Mouse (Mus musculus) limb, embryonic 11.5 days (tissue): ENCODE data around the gene Ctsa. TPM values are rescaled to one million over a fixed set of nuclear protein-coding genes. Genes with fewer than 3 reads are reported as not detected.

Experiments
- ATAC-seq: fragments of 200-750 bp; cut with Nextera tagmentation; 2 replicates; pipeline ENCODE4 v1.8.0; 2017; ENCODE audit warnings: low read depth; ENCODE audit not compliant: insufficient number of reproducible peaks, low FRiP score, low TSS enrichment
- DNase-seq: peaks from one replicate; pipeline ENCODE4 v3.0.0-alpha.2; 2015; ENCODE audit warnings: low spot score
- H3K27ac ChIP-seq: fragments of 300-500 bp; sonication (generic); replicated peaks from 2 replicates; pipeline ENCODE4 v1.5.1; 2014; ENCODE audit warnings: low read depth, mild to moderate bottlenecking, low read length
- H3K27me3 ChIP-seq: fragments of 300-500 bp; sonication (generic); 2 replicates; pipeline ENCODE4 v1.6.1; 2014; ENCODE audit warnings: mild to moderate bottlenecking, low read length, mixed read lengths; ENCODE audit not compliant: control insufficient read depth, insufficient read depth
- H3K36me3 ChIP-seq: fragments of 300-500 bp; sonication (generic); 2 replicates; pipeline ENCODE4 v1.6.1; 2014; ENCODE audit warnings: mild to moderate bottlenecking, low read length, moderate library complexity, mixed read lengths; ENCODE audit not compliant: control insufficient read depth, insufficient read depth
- H3K4me1 ChIP-seq: fragments of 300-500 bp; sonication (generic); 2 replicates; pipeline ENCODE4 v1.6.1; 2014; ENCODE audit warnings: low read length, mixed read lengths; ENCODE audit not compliant: control insufficient read depth, insufficient read depth
- H3K4me2 ChIP-seq: fragments of 300-500 bp; sonication (generic); 2 replicates; pipeline ENCODE4 v1.6.1; 2014; ENCODE audit warnings: low read depth, mild to moderate bottlenecking, moderate library complexity; ENCODE audit not compliant: severe bottlenecking
- H3K4me3 ChIP-seq: fragments of 300-500 bp; sonication (generic); 2 replicates; pipeline ENCODE4 v1.5.1; 2014; ENCODE audit warnings: low read depth, low read length
- H3K9ac ChIP-seq: fragments of 300-500 bp; sonication (generic); 2 replicates; pipeline ENCODE4 v1.6.1; 2014; ENCODE audit warnings: mild to moderate bottlenecking, low read length
- H3K9me3 ChIP-seq: fragments of 300-500 bp; sonication (generic); 2 replicates; pipeline ENCODE4 v1.6.1; 2016; ENCODE audit warnings: low read length; ENCODE audit not compliant: control insufficient read depth
- WGBS: fragments of 180-500 bp; shearing (Covaris S2); extraction: QIAGEN DNeasy Blood & Tissue Kit; methylation state at CpG from one replicate; pipeline ENCODE4 v1.1.7; 2014; 5-methylcytosine and 5-hydroxymethylcytosine counted together
- polyA plus RNA-seq: library from polyadenylated mRNA; unstranded; fragments of >200 nt; fragmentation: Nextera tagmentation; extraction: Ambion mirVana; gene quantifications from 2 replicates; pipeline ENCODE4 v1.2.1, GENCODE M21; 2014

Gene Ctsa
- 95.8 and 104 TPM in 2 replicates for polyA plus RNA-seq

DNA sequence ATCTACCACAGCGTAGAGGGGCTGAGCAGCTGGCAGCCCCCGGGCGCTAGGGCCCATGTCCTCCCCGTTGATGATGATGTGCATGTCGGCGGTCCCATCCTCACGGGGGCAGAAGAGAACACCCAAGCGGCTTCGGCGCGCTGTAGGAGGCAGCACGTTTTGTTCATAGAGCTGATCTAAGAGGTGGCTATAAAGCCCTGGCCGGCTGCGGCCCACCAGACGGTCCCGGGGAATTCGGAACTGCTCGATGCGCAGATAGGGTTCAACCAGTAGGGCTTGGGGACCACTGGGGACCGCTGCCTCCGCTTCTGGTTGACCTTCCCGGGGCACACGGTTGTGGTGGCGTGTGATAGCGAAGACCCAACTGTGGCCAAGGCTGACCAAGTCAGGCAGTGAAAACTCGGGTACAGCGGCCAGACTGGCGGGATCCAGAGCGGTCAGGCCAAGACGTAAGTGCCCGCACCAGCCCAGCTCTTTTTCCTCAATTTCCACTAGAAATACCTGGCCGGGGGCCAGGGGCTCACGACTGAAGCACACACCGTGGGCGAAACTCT, at the start of gene Ctsa:
Gene Ctsa (plus strand): TSS at position 126 of the 554 bp plus-strand sequence.
- peak within 1 kb of the TSS; percentile 67 for H3K4me3 ChIP-seq
- ATAC-seq, result peak; percentile 27

DNA sequence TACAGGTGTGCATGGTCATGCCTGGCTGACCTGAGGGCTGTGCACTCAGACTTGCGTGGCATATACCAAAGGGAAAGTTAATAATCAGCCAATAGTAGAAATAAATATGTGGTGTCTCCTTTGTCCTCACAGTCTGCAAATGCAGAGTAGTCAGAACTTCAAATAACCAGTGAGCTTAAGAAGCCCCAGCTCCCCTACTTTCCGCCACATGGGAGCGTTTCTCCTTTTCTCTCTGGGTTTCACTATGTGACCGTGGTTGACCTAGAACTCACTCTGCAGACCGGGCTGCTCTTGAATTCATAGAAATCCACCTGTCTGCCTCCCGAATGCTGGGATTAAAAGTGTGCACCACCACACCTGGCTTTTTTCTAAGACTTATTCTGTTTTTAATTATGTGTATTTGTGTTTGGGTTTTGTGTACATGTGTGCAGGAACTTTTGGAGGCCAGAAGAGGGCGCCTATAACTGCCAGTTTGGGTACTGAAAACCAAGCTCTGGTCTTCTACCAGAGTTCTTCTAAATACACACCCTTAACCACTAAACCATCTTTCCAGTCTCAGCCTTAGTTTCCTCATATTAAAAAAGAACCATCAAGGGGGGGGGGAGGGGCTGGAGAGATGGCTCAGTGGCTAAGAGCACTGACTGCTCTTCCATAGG, 48.6 kb upstream of the Ctsa start:
- H3K4me2 ChIP-seq, result no peak overlapping the region
- no peak overlapping the region for H3K9ac ChIP-seq
- ATAC-seq, result no peak
- no peaks in the 10 kb centered on the region for H3K36me3 ChIP-seq
- 74% methylated on average over 7 of the region's 7 CpGs for WGBS
- H3K27ac ChIP-seq, result no peak overlapping the region
- no peaks in the 10 kb centered on the region for H3K9me3 ChIP-seq
- H3K4me1 ChIP-seq, result 0 out of 2 replicates have a peak, but pooled peaks cover 2% of the 10 kb centered on the region
- H3K27me3 ChIP-seq, result no peaks in the 10 kb centered on the region
- no peak for DNase-seq
- no peak overlapping the region for H3K4me3 ChIP-seq

More for the DNA sequence above, at the start of gene Ctsa:
- Histone ChIP-seq H3K27me3 (no peaks in the 10 kb centered on the region), H3K9me3 (no peaks in the 10 kb centered on the region), H3K9ac (peak within 1 kb of the TSS; percentile 85), H3K27ac (0 out of 2 replicates have a peak within 1 kb of the TSS, but pooled peaks have one; percentile 36), H3K36me3 (peaks cover under 1% of the 10 kb centered on the region; the same call in 1 of the 2 replicates), H3K4me1 (peaks cover 8% of the 10 kb centered on the region), H3K4me2 (peak within 1 kb of the TSS; percentile 99)
- peak; percentile 75 for DNase-seq
- 1% methylated on average over 35 of the region's 35 CpGs for WGBS

DNA sequence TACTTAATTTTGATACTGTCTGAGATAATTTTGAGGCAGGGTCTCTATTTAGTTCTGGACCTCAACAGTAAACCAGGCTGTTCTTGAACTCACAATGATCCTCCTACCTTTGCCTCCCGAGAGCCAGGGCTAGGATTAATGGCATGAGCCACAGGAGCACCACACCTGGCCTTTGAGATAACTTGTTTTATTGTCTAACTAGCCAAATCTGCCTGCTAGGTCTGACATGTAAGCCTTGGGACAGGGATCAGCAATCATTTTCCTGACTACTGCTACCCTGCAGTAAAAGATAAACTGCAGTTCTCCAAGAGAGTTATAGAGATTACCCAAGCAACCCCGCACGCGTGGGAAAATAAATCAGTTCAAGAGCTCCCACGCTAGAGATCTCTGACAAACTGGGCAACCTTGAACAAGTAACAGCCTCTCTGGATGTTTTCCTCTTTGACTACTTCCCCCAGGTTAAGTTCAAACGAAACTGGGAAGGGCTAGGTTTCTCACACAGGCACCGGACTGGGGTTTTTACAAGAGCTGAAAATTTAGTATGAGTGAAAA, 47.7 kb upstream of the Ctsa start:
- Histone ChIP-seq H3K27ac (no peak overlapping the region), H3K4me2 (peak overlapping the region; percentile 93), H3K9me3 (no peaks in the 10 kb centered on the region), H3K4me3 (peak overlapping the region; percentile 64), H3K4me1 (0 out of 2 replicates have a peak, but pooled peaks cover 2% of the 10 kb centered on the region), H3K36me3 (no peaks in the 10 kb centered on the region), H3K9ac (peak overlapping the region; percentile 68), H3K27me3 (no peaks in the 10 kb centered on the region)
- no peak for DNase-seq
- ATAC-seq, result no peak
- 14% methylated on average over 7 of the region's 7 CpGs for WGBS

DNA sequence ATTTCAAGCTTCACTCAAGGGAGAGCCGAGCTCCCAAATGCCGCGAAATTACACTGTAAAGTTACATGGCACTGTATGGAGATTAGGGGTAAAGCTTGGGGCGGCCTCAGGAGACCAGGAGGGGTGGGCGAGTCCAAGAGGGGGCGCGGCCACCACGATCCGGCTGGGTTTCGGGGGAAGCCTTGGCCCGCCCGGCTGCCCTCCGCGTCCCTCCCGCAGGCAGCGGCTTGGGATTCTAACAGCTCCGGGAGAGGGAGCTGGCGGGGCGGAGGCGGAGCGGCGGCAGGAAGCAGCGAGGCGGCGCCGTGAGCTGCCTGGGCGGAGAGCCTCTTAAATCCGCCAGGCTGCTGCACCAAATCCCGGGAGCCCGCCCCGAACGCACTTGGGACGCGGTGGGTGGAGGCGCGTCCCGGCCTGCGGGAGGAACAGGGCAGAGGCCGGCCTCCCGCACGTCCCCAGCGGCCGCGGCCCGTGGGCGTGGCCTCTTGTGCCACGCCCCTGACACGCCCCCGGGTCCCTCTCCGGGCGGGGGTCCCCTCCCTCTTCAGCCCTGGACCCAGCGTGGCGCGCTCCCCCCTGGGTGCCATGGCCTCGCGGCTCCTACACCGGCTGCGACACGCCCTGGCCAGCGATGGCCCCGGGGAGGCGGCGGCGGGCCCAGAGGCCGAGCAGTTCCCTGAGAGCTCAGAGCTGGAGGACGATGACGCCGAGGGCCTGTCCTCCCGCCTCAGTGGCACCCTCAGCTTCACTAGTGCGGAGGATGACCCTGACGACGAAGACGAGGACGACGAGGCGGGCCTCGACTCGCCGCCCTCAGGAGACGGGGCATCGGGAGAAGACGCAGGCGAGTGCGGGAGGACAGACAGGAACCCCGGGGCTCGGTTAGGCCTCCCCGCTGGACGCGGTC, 46.9 kb upstream of the Ctsa start, which contains the start of gene Snx21:
Gene Snx21 (plus strand): TSS at position 343 of the 907 bp plus-strand sequence.
- peak within 1 kb of the TSS; percentile 45; the same call in 1 of the 2 replicates for H3K27ac ChIP-seq
- ATAC-seq, result peak; percentile 89

DNA sequence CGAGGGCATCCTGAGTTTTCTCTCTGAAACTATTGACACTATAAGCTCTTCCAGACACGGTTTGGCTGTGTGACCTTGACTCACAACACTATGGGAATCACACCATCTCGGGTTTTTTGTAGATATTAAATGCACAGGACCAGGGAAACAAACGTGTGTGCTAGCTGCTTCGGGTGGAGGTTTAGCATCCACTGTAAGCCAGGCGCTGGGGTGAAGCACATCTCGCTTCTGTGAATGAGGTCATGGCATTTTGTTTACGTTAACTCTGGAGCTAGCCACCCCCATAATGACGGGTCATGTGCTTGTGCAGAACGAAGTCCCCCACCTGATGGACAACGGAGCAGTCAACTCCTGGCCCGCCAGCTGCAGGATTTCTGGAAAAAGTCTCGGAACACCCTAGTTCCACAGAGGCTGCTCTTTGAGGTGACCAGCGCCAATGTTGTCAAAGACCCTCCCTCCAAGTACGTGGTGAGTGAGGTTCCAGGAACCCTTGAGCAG, 46.2 kb upstream of the Ctsa start:
- WGBS, result 9% methylated on average over 15 of the region's 15 CpGs
- H3K4me1 ChIP-seq, result 0 out of 2 replicates have a peak, but pooled peaks cover 2% of the 10 kb centered on the region
- H3K4me3 ChIP-seq, result peak overlapping the region; percentile 64
- ATAC-seq (no peak), DNase-seq (no peak)
- peak overlapping the region; percentile 93 for H3K4me2 ChIP-seq
- H3K27me3 ChIP-seq, result no peaks in the 10 kb centered on the region
- no peaks in the 10 kb centered on the region for H3K9me3 ChIP-seq
- H3K9ac ChIP-seq, result peak overlapping the region; percentile 68
- H3K27ac ChIP-seq, result no peak overlapping the region
- H3K36me3 ChIP-seq, result no peaks in the 10 kb centered on the region

More for the DNA sequence above, 46.9 kb upstream of the Ctsa start, which contains the start of gene Snx21:
- H3K27me3 ChIP-seq, result no peaks in the 10 kb centered on the region
- 0 out of 2 replicates have a peak, but pooled peaks cover 2% of the 10 kb centered on the region for H3K4me1 ChIP-seq
- H3K4me2 ChIP-seq, result peak within 1 kb of the TSS; percentile 93
- peak within 1 kb of the TSS; percentile 68 for H3K9ac ChIP-seq
- under 1% methylated on average over 73 of the region's 89 CpGs for WGBS
- DNase-seq, result peak; percentile 89
- no peaks in the 10 kb centered on the region for H3K36me3 ChIP-seq
- peak within 1 kb of the TSS; percentile 64 for H3K4me3 ChIP-seq
- H3K9me3 ChIP-seq, result no peaks in the 10 kb centered on the region

DNA sequence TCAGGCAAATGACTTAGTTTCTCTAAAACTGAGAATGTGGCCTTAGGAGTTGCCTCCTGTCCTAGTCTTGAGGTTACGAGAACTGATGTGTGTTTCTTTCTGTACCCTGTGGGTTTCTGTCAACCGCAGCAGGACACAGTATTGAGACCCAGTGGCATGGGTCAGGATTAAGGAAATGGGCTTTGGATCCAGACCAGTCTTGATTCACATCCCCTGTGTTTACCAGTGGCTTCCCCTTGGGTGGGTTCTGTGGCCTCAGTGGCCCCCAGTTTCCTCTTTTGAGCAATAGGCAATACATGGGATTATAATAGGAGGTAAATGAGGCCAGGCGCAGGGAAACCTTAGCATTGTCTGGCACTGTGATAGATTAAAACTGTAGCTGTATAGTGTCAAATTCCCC, 45.6 kb upstream of the Ctsa start:
- no peaks in the 10 kb centered on the region for H3K27me3 ChIP-seq
- H3K36me3 ChIP-seq, result no peaks in the 10 kb centered on the region
- 86% methylated on average over 3 of the region's 3 CpGs for WGBS
- no peaks in the 10 kb centered on the region for H3K9me3 ChIP-seq
- H3K4me3 ChIP-seq, result no peak overlapping the region
- no peak overlapping the region for H3K27ac ChIP-seq
- no peak overlapping the region for H3K9ac ChIP-seq
- no peak for ATAC-seq
- no peak for DNase-seq
- peak overlapping the region; percentile 93 for H3K4me2 ChIP-seq
- 0 out of 2 replicates have a peak, but pooled peaks cover 2% of the 10 kb centered on the region for H3K4me1 ChIP-seq

DNA sequence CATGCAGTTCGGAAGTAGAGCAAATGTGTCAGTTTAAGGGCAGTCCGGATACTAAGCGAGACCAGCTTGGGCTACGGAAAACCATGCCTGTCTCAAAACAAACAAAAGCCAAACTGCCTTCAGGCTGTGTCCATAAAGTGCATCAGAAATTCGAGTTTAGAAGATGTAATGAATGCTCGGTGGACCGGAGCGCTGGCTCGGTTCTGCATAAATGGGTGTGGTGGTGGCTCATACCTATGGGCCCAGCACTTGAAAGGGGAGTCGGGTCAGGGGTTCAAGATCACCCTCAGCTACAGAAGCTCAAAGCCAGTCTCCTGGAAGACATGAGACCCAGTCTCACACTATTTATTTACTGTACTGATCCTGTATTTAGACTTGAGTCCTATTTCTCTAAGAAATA, 44.9 kb upstream of the Ctsa start:
- H3K4me2 ChIP-seq, result no peak overlapping the region
- no peak overlapping the region for H3K4me3 ChIP-seq
- H3K9me3 ChIP-seq, result no peaks in the 10 kb centered on the region
- ATAC-seq, result no peak
- H3K36me3 ChIP-seq, result no peaks in the 10 kb centered on the region; the same call in 1 of the 2 replicates
- WGBS, result 83% methylated on average over 10 of the region's 10 CpGs
- H3K27me3 ChIP-seq, result no peaks in the 10 kb centered on the region
- H3K27ac ChIP-seq, result no peak overlapping the region
- no peak overlapping the region for H3K9ac ChIP-seq
- no peak for DNase-seq
- 0 out of 2 replicates have a peak, but pooled peaks cover 2% of the 10 kb centered on the region for H3K4me1 ChIP-seq
